Mouse (Mus musculus) heart, adult 18-20 months (tissue): ENCODE results near the gene Sdk2. TPM values are rescaled to one million over a fixed set of nuclear protein-coding genes. Genes with fewer than 3 reads are reported as not detected.

Experiments used
- DNase-seq, 2 experiments: peaks; one replicate each; pipeline ENCODE4 v3.0.0; 2021 to 2022; ENCODE audit warnings: mixed read lengths in 1 of 2
- total RNA-seq, 2 experiments: library from RNA; stranded (reverse); gene quantifications; 2 replicates each; pipeline ENCODE4 v1.2.3; 2021

Gene Sdk2
- total RNA-seq, 2 experiments from 2014 or later: 1.7 to 1.9 TPM

- no peak for DNase-seq
Observed at GRCm38 (mm10) chr11:114044373-114044772, 22.5 kb downstream of the Sdk2 start.

GRCm38 (mm10) chr11:114043530-114043929, 23.3 kb downstream of the Sdk2 start:
- no peak for DNase-seq

- DNase-seq: peak; percentile 20 to 34
Observed at GRCm38 (mm10) chr11:114040391-114041035, 26.3 kb downstream of the Sdk2 start.

- peak; percentile 10 to 15 for DNase-seq
Observed at GRCm38 (mm10) chr11:114038036-114038435, 28.8 kb downstream of the Sdk2 start.

- no peak for DNase-seq
Observed at GRCm38 (mm10) chr11:114031491-114031890, 35.4 kb downstream of the Sdk2 start.

GRCm38 (mm10) chr11:114030214-114030613, 36.6 kb downstream of the Sdk2 start:
- no peak for DNase-seq

GRCm38 (mm10) chr11:114028512-114028911, 38.3 kb downstream of the Sdk2 start:
- peak; percentile 22 to 26 for DNase-seq

- no peak for DNase-seq
Observed at GRCm38 (mm10) chr11:114028021-114028420, 38.8 kb downstream of the Sdk2 start.

- no peak for DNase-seq
Observed at GRCm38 (mm10) chr11:114025056-114025455, 41.8 kb downstream of the Sdk2 start.

GRCm38 (mm10) chr11:114023965-114024364, 42.9 kb downstream of the Sdk2 start:
- peak; percentile 33 to 53 for DNase-seq

- DNase-seq: no peak
Observed at GRCm38 (mm10) chr11:114022166-114022565, 44.7 kb downstream of the Sdk2 start.

GRCm38 (mm10) chr11:114019087-114019486, 47.8 kb downstream of the Sdk2 start:
- no peak for DNase-seq

- peak; percentile 13 to 18 for DNase-seq
Observed at GRCm38 (mm10) chr11:114016889-114017392, 49.9 kb downstream of the Sdk2 start.

- no peak for DNase-seq
Observed at GRCm38 (mm10) chr11:114016108-114016888, 50.5 kb downstream of the Sdk2 start.

GRCm38 (mm10) chr11:114011523-114011922, 55.3 kb downstream of the Sdk2 start:
- DNase-seq: no peak

GRCm38 (mm10) chr11:114005879-114006278, 61.0 kb downstream of the Sdk2 start:
- no peak for DNase-seq

- no peak for DNase-seq
Observed at GRCm38 (mm10) chr11:114004651-114005050, 62.2 kb downstream of the Sdk2 start.

- peak in 1 of 2 experiments; percentile 13 for DNase-seq
Observed at GRCm38 (mm10) chr11:114003195-114003594, 63.7 kb downstream of the Sdk2 start.

- DNase-seq: no peak
Observed at GRCm38 (mm10) chr11:114000051-114000450, 66.8 kb downstream of the Sdk2 start.

- DNase-seq: no peak
Observed at GRCm38 (mm10) chr11:113998702-113999101, 68.1 kb downstream of the Sdk2 start.

GRCm38 (mm10) chr11:113993921-113994320, 72.9 kb downstream of the Sdk2 start:
- no peak for DNase-seq

- no peak for DNase-seq
Observed at GRCm38 (mm10) chr11:113992894-113993293, 74.0 kb downstream of the Sdk2 start.

- no peak for DNase-seq
Observed at GRCm38 (mm10) chr11:113991886-113992285, 75.0 kb downstream of the Sdk2 start.
